Mouse (Mus musculus): Measurements from ENCODE around the gene AY358078. TPM values are rescaled to one million over a fixed set of nuclear protein-coding genes. Genes with fewer than 3 reads are reported as not detected.

AY358078 gene
- polyA plus RNA-seq (2012; rRNA removed): not detected in 2 replicates

GRCm38 (mm10) chr14:51799746-51800145, at the start of gene AY358078:
TSS of gene AY358078 (plus strand) at chr14:51800046.

GRCm38 (mm10) chr14:51773490-51773889, 26.4 kb upstream of the AY358078 start, which contains the start of gene Ang4:
TSS of gene Ang4 (minus strand) at chr14:51773590.

GRCm38 (mm10) chr14:51853399-51853798, 53.6 kb downstream of the AY358078 start, which contains the start of gene Ear6:
TSS of gene Ear6 (plus strand) at chr14:51853699.

Other genes with a start within 250 kb of the AY358078 start
- not detected in 2 replicates for gene Gm5622, start 247.3 kb upstream of the AY358078 start, polyA plus RNA-seq (2012; rRNA removed)
- gene Gm17175, start 226.0 kb upstream of the AY358078 start, polyA plus RNA-seq (2012; rRNA removed): not detected in 2 replicates
- gene Gm17174, start 207.9 kb upstream of the AY358078 start, polyA plus RNA-seq (2012; rRNA removed): not detected in 2 replicates
- not detected in 2 replicates for gene Gm17078, start 188.7 kb upstream of the AY358078 start, polyA plus RNA-seq (2012; rRNA removed)
- not detected in 2 replicates for gene Gm4181, start 164.4 kb upstream of the AY358078 start, polyA plus RNA-seq (2012; rRNA removed)
- not detected in 2 replicates for gene Gm17079, start 104.6 kb upstream of the AY358078 start, polyA plus RNA-seq (2012; rRNA removed)
- gene Gm5800, start 82.9 kb upstream of the AY358078 start, polyA plus RNA-seq (2012; rRNA removed): not detected in 2 replicates
- gene Ang4, start 26.5 kb upstream of the AY358078 start, polyA plus RNA-seq (2012; rRNA removed): not detected in 2 replicates
- not detected in 2 replicates for gene Ear6, start 53.7 kb downstream of the AY358078 start, polyA plus RNA-seq (2012; rRNA removed)
- 35.0 and 38.5 TPM in 2 replicates for gene Mettl17, start 84.8 kb downstream of the AY358078 start, polyA plus RNA-seq (2012; rRNA removed)
- 1.2 and 1.5 TPM in 2 replicates for gene Slc39a2, start 92.8 kb downstream of the AY358078 start, polyA plus RNA-seq (2012; rRNA removed)
- 264 and 278 TPM in 2 replicates for gene Ndrg2, start 114.1 kb downstream of the AY358078 start, polyA plus RNA-seq (2012; rRNA removed)
- not detected in 2 replicates for gene Tppp2, start 118.4 kb downstream of the AY358078 start, polyA plus RNA-seq (2012; rRNA removed)
- gene Rnase13, start 122.7 kb downstream of the AY358078 start, polyA plus RNA-seq (2012; rRNA removed): 0.15 and 0.18 TPM in 2 replicates
- 86.4 and 98.6 TPM in 2 replicates for gene Arhgef40, start 184.7 kb downstream of the AY358078 start, polyA plus RNA-seq (2012; rRNA removed)
- gene Tmem253, start 215.6 kb downstream of the AY358078 start, polyA plus RNA-seq (2012; rRNA removed): 0.50 and 0.54 TPM in 2 replicates
- gene Zfp219, start 220.7 kb downstream of the AY358078 start, polyA plus RNA-seq (2012; rRNA removed): 148 and 152 TPM in 2 replicates
- not detected in 2 replicates for gene Olfr221, start 242.4 kb downstream of the AY358078 start, polyA plus RNA-seq (2012; rRNA removed)

Data from ovary, adult 2 months (tissue).